Mouse (Mus musculus) heart, embryonic 14.5 days (tissue): ENCODE measurements around the gene Ebpl. TPM values are rescaled to one million over a fixed set of nuclear protein-coding genes. Genes with fewer than 3 reads are reported as not detected.

ENCODE experiments used
- ATAC-seq: fragments of 200-750 bp; cut with Nextera tagmentation; 2 replicates; pipeline ENCODE4 v1.8.0; 2017; ENCODE audit warnings: low read depth, moderate TSS enrichment; ENCODE audit not compliant: insufficient number of reproducible peaks, insufficient read depth, low FRiP score
- H3K27ac ChIP-seq, 2 experiments: fragments of 200-500 bp in 1 of 2; fragments of 300-500 bp in 1 of 2; sonication (generic) in 1 of 2; replicated peaks in 1 of 2; 2 replicates each; pipeline ENCODE4 v1.5.1; 2012 to 2014; ENCODE audit warnings: low read depth in 2 of 2, low read length in 2 of 2, control low read depth in 1 of 2, mild to moderate bottlenecking in 1 of 2, mixed read lengths in 1 of 2; ENCODE audit not compliant: control insufficient read depth in 1 of 2, insufficient read depth in 1 of 2
- H3K27me3 ChIP-seq: fragments of 300-500 bp; sonication (generic); 2 replicates; pipeline ENCODE4 v1.6.1; 2014; ENCODE audit warnings: mild to moderate bottlenecking, low read length, control low read depth; ENCODE audit not compliant: control insufficient read depth, insufficient read depth
- H3K36me3 ChIP-seq: fragments of 300-500 bp; sonication (generic); 2 replicates; pipeline ENCODE4 v1.6.1; 2014; ENCODE audit warnings: mild to moderate bottlenecking, control low read depth, low read length, mixed read lengths; ENCODE audit not compliant: control insufficient read depth, insufficient read depth
- H3K4me1 ChIP-seq, 2 experiments: fragments of 200-500 bp in 1 of 2; fragments of 300-500 bp in 1 of 2; sonication (generic) in 1 of 2; 2 replicates each; pipeline ENCODE4 v1.6.1; 2012 to 2014; ENCODE audit warnings: low read length in 2 of 2, control low read depth in 1 of 2, mixed read lengths in 1 of 2; ENCODE audit not compliant: control insufficient read depth in 2 of 2, insufficient read depth in 2 of 2
- H3K4me2 ChIP-seq: fragments of 300-500 bp; sonication (generic); 2 replicates; pipeline ENCODE4 v1.6.1; 2014; ENCODE audit warnings: mild to moderate bottlenecking, low read length
- H3K4me3 ChIP-seq, 2 experiments: fragments of 200-500 bp in 1 of 2; fragments of 300-500 bp in 1 of 2; sonication (generic) in 1 of 2; 2 replicates each; pipeline ENCODE4 v1.5.1; 2012 to 2014; ENCODE audit warnings: low read length in 2 of 2, mild to moderate bottlenecking in 2 of 2, control low read depth in 1 of 2, low read depth in 1 of 2, moderate library complexity in 1 of 2; ENCODE audit not compliant: control insufficient read depth in 1 of 2, insufficient read depth in 1 of 2
- H3K9ac ChIP-seq: fragments of 300-500 bp; sonication (generic); 2 replicates; pipeline ENCODE4 v1.6.1; 2014; ENCODE audit warnings: mild to moderate bottlenecking, low read length
- H3K9me3 ChIP-seq: fragments of 300-500 bp; sonication (generic); 2 replicates; pipeline ENCODE4 v1.6.1; 2016; ENCODE audit warnings: low read length, control low read depth; ENCODE audit not compliant: control insufficient read depth
- WGBS: fragments of 180-500 bp; shearing (Covaris S2); extraction: QIAGEN DNeasy Blood & Tissue Kit; methylation state at CpG from one replicate; pipeline ENCODE4 v1.1.7; 2014; 5-methylcytosine and 5-hydroxymethylcytosine counted together
- polyA plus RNA-seq: library from polyadenylated mRNA; unstranded; fragments of >200 nt; fragmentation: Nextera tagmentation; extraction: Ambion mirVana; gene quantifications from 2 replicates; pipeline ENCODE4 v1.2.1, GENCODE M21; 2014

Ebpl gene
- polyA plus RNA-seq, 1 experiment from 2014 or later, result 6.3 TPM

- Histone ChIP-seq H3K4me3 (no peak overlapping the region), H3K36me3 (peaks cover 57% of the 10 kb centered on the region), H3K9me3 (no peaks in the 10 kb centered on the region), H3K9ac (no peak overlapping the region), H3K4me2 (no peak overlapping the region), H3K27ac (no peak overlapping the region), H3K27me3 (no peaks in the 10 kb centered on the region), H3K4me1 (no peaks in the 10 kb centered on the region)
- 91% methylated on average over 2 of the region's 2 CpGs for WGBS
- no peak for ATAC-seq
Observed at GRCm38 (mm10) chr14:61367290-61367689, 7.1 kb upstream of the Ebpl start.

DNA sequence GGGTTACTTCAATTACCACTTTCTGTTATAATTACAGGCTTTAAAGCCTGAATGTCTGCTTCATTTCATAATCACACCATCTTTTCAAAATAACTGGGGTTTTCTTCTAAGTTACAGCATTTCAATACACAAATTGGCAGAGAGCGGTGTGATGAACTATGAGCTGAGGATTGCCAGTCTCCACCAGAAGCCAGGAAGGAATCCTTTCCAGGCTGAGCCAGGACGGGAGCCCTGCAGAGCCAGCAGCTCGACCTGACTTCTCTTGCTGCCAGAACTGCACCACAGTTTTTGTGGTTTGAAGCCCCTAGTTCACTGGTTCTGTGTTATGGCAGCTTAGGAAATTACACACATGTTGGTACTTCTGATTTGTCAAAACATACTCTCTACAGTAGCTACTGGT lies 4.4 kb upstream of the Ebpl start:
- Histone ChIP-seq H3K9ac (no peak overlapping the region), H3K27ac (no peak overlapping the region), H3K4me2 (no peak overlapping the region), H3K4me3 (no peak overlapping the region), H3K27me3 (no peaks in the 10 kb centered on the region), H3K4me1 (no peaks in the 10 kb centered on the region), H3K36me3 (peaks cover 31% of the 10 kb centered on the region), H3K9me3 (no peaks in the 10 kb centered on the region)
- no peak for ATAC-seq
- WGBS, result 85% methylated on average over 3 of the region's 3 CpGs

GRCm38 (mm10) chr14:61363734-61364133 lies 3.5 kb upstream of the Ebpl start:
- Histone ChIP-seq H3K4me1 (no peaks in the 10 kb centered on the region), H3K36me3 (peaks cover 28% of the 10 kb centered on the region), H3K27ac (no peak overlapping the region), H3K9ac (no peak overlapping the region), H3K4me3 (no peak overlapping the region), H3K27me3 (no peaks in the 10 kb centered on the region), H3K9me3 (no peaks in the 10 kb centered on the region), H3K4me2 (no peak overlapping the region)
- WGBS, result 95% methylated on average over 2 of the region's 2 CpGs
- ATAC-seq, result no peak

- Histone ChIP-seq H3K36me3 (peaks cover 24% of the 10 kb centered on the region), H3K9ac (no peak overlapping the region)
Observed at GRCm38 (mm10) chr14:61362268-61362667, 2.0 kb upstream of the Ebpl start.

GRCm38 (mm10) chr14:61360981-61361511 lies 807 bp upstream of the Ebpl start:
- no peak overlapping the region; the same call in 1 of the 2 replicates for H3K9ac ChIP-seq
- 49% methylated on average over 3 of the region's 3 CpGs for WGBS
- peak overlapping the region; percentile 60 for H3K4me2 ChIP-seq
- H3K4me1 ChIP-seq, result no peaks in the 10 kb centered on the region
- H3K4me3 ChIP-seq, result peak overlapping the region in 1 of 2 experiments; percentile 48; a peak in 1 of 4 replicates
- no peaks in the 10 kb centered on the region for H3K9me3 ChIP-seq
- no peaks in the 10 kb centered on the region for H3K27me3 ChIP-seq
- ATAC-seq, result no peak
- no peak overlapping the region for H3K27ac ChIP-seq
- H3K36me3 ChIP-seq, result peaks cover 17% of the 10 kb centered on the region; the same call in 1 of the 2 replicates

More at GRCm38 (mm10) chr14:61362268-61362667, 2.0 kb upstream of the Ebpl start:
- WGBS, result 78% methylated on average over 2 of the region's 2 CpGs
- Histone ChIP-seq H3K27ac (no peak overlapping the region), H3K27me3 (no peaks in the 10 kb centered on the region), H3K9me3 (no peaks in the 10 kb centered on the region), H3K4me1 (no peaks in the 10 kb centered on the region), H3K4me2 (no peak overlapping the region), H3K4me3 (no peak overlapping the region)
- ATAC-seq, result no peak

- Histone ChIP-seq H3K9me3 (0 out of 2 replicates have a peak, but pooled peaks cover 2% of the 10 kb centered on the region), H3K4me3 (no peak overlapping the region), H3K36me3 (no peaks in the 10 kb centered on the region), H3K4me2 (no peak overlapping the region), H3K4me1 (peaks cover 0 to 3% of the 10 kb centered on the region in 2 experiments; a peak in 1 of 4 replicates), H3K9ac (no peak overlapping the region), H3K27me3 (no peaks in the 10 kb centered on the region), H3K27ac (no peak overlapping the region)
- no peak for ATAC-seq
- 60% methylated on average over 10 of the region's 10 CpGs for whole genome bisulfite sequencing
Observed at GRCm38 (mm10) chr14:61354251-61355235, 5.7 kb downstream of the Ebpl start.

GRCm38 (mm10) chr14:61350808-61351207 lies 9.4 kb downstream of the Ebpl start:
- no peak overlapping the region for H3K4me2 ChIP-seq
- 41% methylated on average over 6 of the region's 6 CpGs for WGBS
- H3K27ac ChIP-seq, result no peak overlapping the region
- ATAC-seq, result no peak
- H3K4me3 ChIP-seq, result no peak overlapping the region
- peaks cover 0 to 3% of the 10 kb centered on the region in 2 experiments; a peak in 1 of 4 replicates for H3K4me1 ChIP-seq
- no peaks in the 10 kb centered on the region for H3K36me3 ChIP-seq
- no peak overlapping the region for H3K9ac ChIP-seq
- H3K27me3 ChIP-seq, result no peaks in the 10 kb centered on the region
- H3K9me3 ChIP-seq, result 0 out of 2 replicates have a peak, but pooled peaks cover 2% of the 10 kb centered on the region
